Mouse (Mus musculus) heart, embryonic 11.5 days (tissue): ENCODE measurements around the gene Higd1b. TPM values are rescaled to one million over a fixed set of nuclear protein-coding genes. Genes with fewer than 3 reads are reported as not detected.

Source experiments
- ATAC-seq: fragments of 200-750 bp; cut with Nextera tagmentation; replicated peaks from 2 replicates; pipeline ENCODE4 v1.8.0; 2017; ENCODE audit warnings: moderate library complexity; ENCODE audit not compliant: insufficient number of reproducible peaks, low FRiP score, low TSS enrichment
- H3K27ac ChIP-seq: fragments of 300-500 bp; sonication (generic); 2 replicates; pipeline ENCODE4 v1.5.1; 2014; ENCODE audit warnings: mild to moderate bottlenecking, low read depth, low read length
- H3K27me3 ChIP-seq: fragments of 300-500 bp; sonication (generic); 2 replicates; pipeline ENCODE4 v1.6.1; 2014; ENCODE audit warnings: mild to moderate bottlenecking, low read length, mixed read lengths; ENCODE audit not compliant: control insufficient read depth, insufficient read depth
- H3K36me3 ChIP-seq: fragments of 300-500 bp; sonication (generic); 2 replicates; pipeline ENCODE4 v1.6.1; 2014; ENCODE audit warnings: mild to moderate bottlenecking, low read length, moderate library complexity, mixed read lengths; ENCODE audit not compliant: control insufficient read depth, insufficient read depth
- H3K4me1 ChIP-seq: fragments of 300-500 bp; sonication (generic); 2 replicates; pipeline ENCODE4 v1.6.1; 2014; ENCODE audit warnings: low read length; ENCODE audit not compliant: control insufficient read depth, insufficient read depth
- H3K4me2 ChIP-seq: fragments of 300-500 bp; sonication (generic); 2 replicates; pipeline ENCODE4 v1.6.1; 2014; ENCODE audit warnings: mild to moderate bottlenecking, moderate library complexity
- H3K4me3 ChIP-seq: fragments of 300-500 bp; sonication (generic); 2 replicates; pipeline ENCODE4 v1.5.1; 2014; ENCODE audit warnings: low read depth, low read length
- H3K9ac ChIP-seq: fragments of 300-500 bp; sonication (generic); 2 replicates; pipeline ENCODE4 v1.6.1; 2014; ENCODE audit warnings: mild to moderate bottlenecking, low read depth, low read length, moderate library complexity
- H3K9me3 ChIP-seq: fragments of 300-500 bp; sonication (generic); replicated peaks from 2 replicates; pipeline ENCODE4 v1.6.1; 2016; ENCODE audit warnings: low read length; ENCODE audit not compliant: control insufficient read depth
- WGBS: fragments of 180-500 bp; shearing (Covaris S2); extraction: QIAGEN DNeasy Blood & Tissue Kit; methylation state at CpG from one replicate; pipeline ENCODE4 v1.1.7; 2014; ENCODE audit not compliant: insufficient replicate concordance; 5-methylcytosine and 5-hydroxymethylcytosine counted together
- polyA plus RNA-seq: library from polyadenylated mRNA; unstranded; fragments of >200 nt; fragmentation: Nextera tagmentation; extraction: Ambion mirVana; gene quantifications from 2 replicates; pipeline ENCODE4 v1.2.1, GENCODE M21; 2014

The Higd1b gene
- polyA plus RNA-seq, 1 experiment from 2014 or later = not detected

DNA sequence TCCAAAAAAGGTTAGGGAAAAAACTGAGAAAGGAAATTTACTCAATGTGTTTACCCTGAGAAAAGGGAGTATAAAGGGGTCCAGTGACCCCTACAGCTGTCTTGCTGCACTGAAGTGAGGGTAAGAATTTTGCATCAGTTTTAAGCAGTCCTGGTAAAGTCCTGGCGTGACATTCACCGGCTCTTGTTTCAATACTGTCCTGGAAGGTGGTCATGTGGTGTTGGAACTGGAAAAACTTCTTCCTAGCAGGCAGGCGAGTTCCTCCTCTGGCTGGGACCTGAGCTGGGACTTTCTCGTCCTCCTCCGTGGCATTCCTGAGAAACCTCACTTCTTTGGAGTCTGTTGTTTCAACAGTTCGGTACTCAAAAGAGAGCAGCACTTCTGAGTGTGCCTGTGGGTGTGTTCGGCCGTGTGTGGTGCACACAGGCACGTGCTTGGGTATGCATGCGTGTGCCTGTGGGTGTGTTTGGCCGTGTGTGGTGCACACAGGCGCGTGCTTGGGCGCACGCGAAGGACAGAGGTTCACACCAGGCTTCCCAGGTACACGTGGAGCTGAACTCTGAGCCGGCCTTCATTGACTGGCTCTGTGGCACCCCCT lies 2.9 kb upstream of the Higd1b start:
- no peaks in the 10 kb centered on the region for H3K27me3 ChIP-seq
- no peak overlapping the region for H3K4me2 ChIP-seq
- no peak for ATAC-seq
- no peaks in the 10 kb centered on the region for H3K9me3 ChIP-seq
- WGBS = 69% methylated on average over 18 of the region's 18 CpGs
- H3K4me3 ChIP-seq = no peak overlapping the region
- no peaks in the 10 kb centered on the region for H3K4me1 ChIP-seq
- no peak overlapping the region for H3K27ac ChIP-seq
- H3K36me3 ChIP-seq = peaks cover 3% of the 10 kb centered on the region
- no peak overlapping the region for H3K9ac ChIP-seq

DNA sequence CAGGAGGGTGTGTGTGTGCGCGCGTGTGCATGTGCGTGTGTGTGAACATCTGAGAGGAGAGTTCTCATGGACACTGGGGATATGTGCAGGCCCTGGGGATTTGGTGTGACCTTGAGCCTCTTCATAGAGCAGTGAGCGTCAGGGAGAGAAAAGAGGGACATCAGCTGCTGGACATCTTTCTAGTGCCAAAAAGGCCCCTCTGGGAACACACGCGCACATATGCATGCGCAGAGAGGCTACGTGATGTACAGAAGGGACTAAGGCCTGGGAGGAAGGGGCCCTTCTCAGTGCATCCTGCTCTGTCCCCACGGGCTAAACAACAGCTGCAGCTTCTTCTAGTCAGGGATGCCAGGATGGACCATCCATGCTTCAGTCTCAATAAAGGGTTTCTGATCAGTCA lies 1.4 kb upstream of the Higd1b start:
- ATAC-seq = no peak
- Histone ChIP-seq H3K4me3 (no peak overlapping the region), H3K27me3 (no peaks in the 10 kb centered on the region), H3K9me3 (no peaks in the 10 kb centered on the region), H3K4me1 (no peaks in the 10 kb centered on the region), H3K9ac (no peak overlapping the region), H3K4me2 (no peak overlapping the region), H3K27ac (no peak overlapping the region), H3K36me3 (peaks cover 12% of the 10 kb centered on the region)
- 85% methylated on average over 10 of the region's 10 CpGs for WGBS

DNA sequence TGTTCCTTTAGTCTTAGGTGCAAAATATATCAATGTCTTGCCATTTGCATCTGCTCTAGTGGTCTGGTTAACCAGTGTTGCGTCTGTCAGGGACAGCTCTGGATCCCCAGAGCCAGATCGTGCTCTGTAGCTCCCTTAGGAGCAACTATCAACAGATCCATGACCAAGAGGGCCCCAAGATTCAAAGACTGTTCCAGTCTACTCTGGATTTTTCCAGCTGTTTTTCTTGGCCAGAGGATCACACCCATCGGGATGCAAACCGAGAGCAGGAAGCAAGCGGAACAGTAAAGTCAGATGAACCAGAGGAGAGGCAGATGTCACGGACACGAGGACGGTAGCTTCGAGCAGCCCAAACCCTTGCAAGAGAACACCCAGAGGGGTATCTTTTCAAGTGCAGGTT lies 497 bp downstream of the Higd1b start:
- Histone ChIP-seq H3K9me3 (no peaks in the 10 kb centered on the region), H3K4me2 (no peak overlapping the region), H3K27me3 (no peaks in the 10 kb centered on the region), H3K27ac (no peak overlapping the region), H3K4me3 (no peak overlapping the region), H3K9ac (no peak overlapping the region), H3K36me3 (peaks cover 16% of the 10 kb centered on the region), H3K4me1 (no peaks in the 10 kb centered on the region)
- ATAC-seq = no peak
- 83% methylated on average over 9 of the region's 9 CpGs for WGBS

DNA sequence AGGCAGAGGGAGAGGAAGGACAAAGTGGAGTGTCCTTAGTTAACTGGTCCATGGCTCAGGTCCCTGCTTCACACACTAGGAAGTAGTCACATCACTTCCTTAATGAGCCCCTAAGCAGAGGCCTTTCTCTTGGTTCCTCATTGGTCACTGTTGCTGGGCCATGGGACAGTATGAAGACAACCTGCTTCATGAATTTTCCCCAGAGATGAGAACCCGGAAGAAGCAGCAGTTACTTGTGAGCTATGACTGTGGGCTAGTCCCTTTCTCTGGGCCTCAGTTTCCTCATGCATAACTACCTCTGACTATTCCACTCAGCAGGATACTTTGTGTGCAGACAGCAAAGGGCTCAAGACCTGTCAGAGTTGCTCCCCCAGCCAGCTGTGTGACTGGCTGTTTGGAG lies 1.7 kb downstream of the Higd1b start:
- Histone ChIP-seq H3K36me3 (peaks cover 22% of the 10 kb centered on the region), H3K4me3 (no peak overlapping the region), H3K9me3 (no peaks in the 10 kb centered on the region), H3K4me2 (no peak overlapping the region), H3K27ac (no peak overlapping the region), H3K9ac (no peak overlapping the region), H3K4me1 (no peaks in the 10 kb centered on the region), H3K27me3 (no peaks in the 10 kb centered on the region)
- 95% methylated on average over 1 of the region's 1 CpGs for WGBS
- ATAC-seq = no peak

DNA sequence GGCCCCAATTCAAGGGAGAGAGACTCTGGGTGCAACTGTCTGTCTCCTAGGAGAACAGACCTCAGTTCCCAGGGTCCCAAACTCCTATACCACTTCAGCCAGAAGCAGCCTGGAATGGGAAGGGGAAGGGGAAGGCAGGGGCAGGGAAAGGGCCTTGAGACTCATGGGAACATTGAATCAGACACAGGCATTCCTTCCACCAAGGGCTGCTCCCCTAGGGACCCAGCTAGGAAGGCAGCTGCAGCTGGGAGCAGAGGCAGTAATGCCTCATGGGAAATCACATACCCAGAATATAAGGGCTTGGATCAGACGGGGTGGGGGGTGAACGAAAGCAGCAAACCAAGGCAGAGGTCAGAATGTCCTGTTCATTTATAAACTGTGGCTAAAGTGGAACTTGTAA lies 2.5 kb downstream of the Higd1b start:
- Histone ChIP-seq H3K4me1 (no peaks in the 10 kb centered on the region), H3K9ac (0 out of 2 replicates have a peak overlapping the region, but pooled peaks have one; percentile 22), H3K4me2 (no peak overlapping the region), H3K27ac (no peak overlapping the region), H3K4me3 (no peak overlapping the region), H3K27me3 (no peaks in the 10 kb centered on the region), H3K36me3 (peaks cover 27% of the 10 kb centered on the region), H3K9me3 (no peaks in the 10 kb centered on the region)
- ATAC-seq = no peak
- 93% methylated on average over 2 of the region's 2 CpGs for WGBS

DNA sequence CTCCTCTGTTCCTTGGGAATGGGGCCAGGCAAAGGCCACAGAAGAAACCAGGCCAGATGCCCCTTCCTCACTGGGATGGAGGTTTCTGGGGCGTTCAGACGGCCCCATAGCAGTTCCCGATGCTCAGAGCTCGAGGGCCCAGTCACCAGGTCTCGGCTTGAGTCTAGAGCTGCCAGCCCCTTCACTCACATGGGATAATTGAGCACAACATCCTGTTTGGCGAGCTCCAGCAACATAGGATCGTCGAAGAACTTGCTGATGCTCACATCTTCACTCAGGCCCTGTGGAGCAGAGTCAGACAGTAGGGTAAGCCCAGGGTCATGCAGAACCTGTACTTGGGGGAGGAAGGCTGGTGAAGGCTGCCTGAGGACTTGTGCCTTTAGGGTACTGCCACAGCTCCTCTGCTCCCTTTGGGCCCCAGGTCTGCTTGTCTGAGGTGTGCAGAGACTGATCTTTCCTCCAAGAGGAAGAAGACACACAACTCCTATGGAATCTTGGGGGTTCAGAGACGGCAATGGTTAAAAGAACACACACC lies 3.0 kb downstream of the Higd1b start:
- no peaks in the 10 kb centered on the region for H3K4me1 ChIP-seq
- no peak overlapping the region for H3K27ac ChIP-seq
- H3K27me3 ChIP-seq = no peaks in the 10 kb centered on the region
- no peak overlapping the region for H3K4me3 ChIP-seq
- H3K9ac ChIP-seq = no peak overlapping the region
- H3K36me3 ChIP-seq = peaks cover 31% of the 10 kb centered on the region
- 85% methylated on average over 9 of the region's 9 CpGs for whole genome bisulfite sequencing
- no peaks in the 10 kb centered on the region for H3K9me3 ChIP-seq
- H3K4me2 ChIP-seq = no peak overlapping the region
- ATAC-seq = no peak

DNA sequence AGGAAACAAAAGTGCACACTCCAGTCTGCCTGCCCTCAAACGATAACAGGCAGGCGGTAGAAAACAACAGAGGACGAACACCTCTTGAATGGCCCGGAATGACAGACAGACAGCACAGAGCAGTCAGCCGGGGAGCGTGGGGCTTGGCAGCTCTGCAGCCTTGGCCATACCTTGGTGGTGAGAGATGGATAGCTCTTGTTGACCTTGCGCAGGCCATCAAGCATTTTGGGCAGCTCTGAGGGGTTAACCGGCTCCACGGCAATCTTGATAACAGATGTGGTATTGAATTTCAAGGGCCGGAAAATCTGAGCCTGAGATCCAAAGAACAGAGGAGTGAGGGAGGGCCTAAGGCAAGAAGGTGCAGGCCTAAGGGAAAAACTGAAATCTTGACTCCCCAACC lies 10.3 kb downstream of the Higd1b start:
- H3K27me3 ChIP-seq = no peaks in the 10 kb centered on the region
- H3K4me2 ChIP-seq = no peak overlapping the region
- H3K9ac ChIP-seq = no peak overlapping the region
- no peaks in the 10 kb centered on the region for H3K4me1 ChIP-seq
- 72% methylated on average over 10 of the region's 10 CpGs for WGBS
- ATAC-seq = no peak
- H3K27ac ChIP-seq = no peak overlapping the region
- no peaks in the 10 kb centered on the region for H3K9me3 ChIP-seq
- no peak overlapping the region for H3K4me3 ChIP-seq
- peaks cover 66% of the 10 kb centered on the region for H3K36me3 ChIP-seq

DNA sequence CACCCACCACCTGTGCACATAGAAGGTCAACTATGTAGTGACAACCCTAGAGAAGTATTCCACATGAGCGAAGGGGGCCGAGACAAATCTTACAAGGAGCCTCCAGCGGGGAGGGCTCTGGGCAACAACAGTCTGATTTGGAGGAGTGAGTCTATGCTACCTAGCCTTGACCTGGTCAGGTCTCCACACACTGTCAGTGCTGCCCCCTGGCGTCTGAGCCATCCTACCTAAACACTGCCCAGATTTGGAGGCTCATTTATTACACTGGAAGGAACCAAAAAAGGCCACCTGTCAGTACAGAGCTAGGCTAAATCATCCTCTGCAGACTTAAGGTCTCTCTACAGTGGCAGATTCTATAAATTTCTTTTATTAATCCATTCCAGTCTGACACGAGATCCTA lies 16.2 kb downstream of the Higd1b start:
- H3K4me3 ChIP-seq = no peak overlapping the region
- 68% methylated on average over 5 of the region's 5 CpGs for WGBS
- H3K4me2 ChIP-seq = no peak overlapping the region
- no peaks in the 10 kb centered on the region for H3K9me3 ChIP-seq
- no peak overlapping the region for H3K9ac ChIP-seq
- no peaks in the 10 kb centered on the region for H3K4me1 ChIP-seq
- no peak; the same call in 1 of the 2 replicates for ATAC-seq
- peaks cover 48% of the 10 kb centered on the region for H3K36me3 ChIP-seq
- no peak overlapping the region for H3K27ac ChIP-seq
- H3K27me3 ChIP-seq = no peaks in the 10 kb centered on the region

DNA sequence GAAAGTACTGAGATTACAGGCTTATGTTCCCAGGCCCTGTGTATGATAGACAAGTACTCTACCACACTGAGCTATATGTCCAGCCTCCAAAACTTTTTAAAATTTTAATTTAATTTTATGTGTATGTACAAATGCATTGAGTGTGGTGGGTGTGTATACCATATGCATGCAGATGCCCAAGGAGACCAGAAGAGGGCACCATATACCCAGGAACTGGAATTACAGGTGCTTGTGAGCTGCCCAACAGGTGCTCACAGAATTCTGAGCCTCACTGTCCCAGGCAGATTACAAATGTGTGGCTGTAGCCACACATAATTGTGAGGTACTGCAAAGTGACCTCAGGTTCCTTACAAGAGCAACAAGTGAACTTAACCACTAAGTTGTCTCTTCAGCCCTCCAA lies 18.1 kb downstream of the Higd1b start:
- H3K27ac ChIP-seq = no peak overlapping the region
- no peaks in the 10 kb centered on the region for H3K27me3 ChIP-seq
- no peak for ATAC-seq
- no peak overlapping the region for H3K9ac ChIP-seq
- H3K4me3 ChIP-seq = no peak overlapping the region
- H3K4me2 ChIP-seq = no peak overlapping the region
- no peaks in the 10 kb centered on the region for H3K4me1 ChIP-seq
- peaks cover 44% of the 10 kb centered on the region for H3K36me3 ChIP-seq
- H3K9me3 ChIP-seq = no peaks in the 10 kb centered on the region
